Comparison of ENCODE assay signal across 8 mouse cellular contexts in genomic region chr7:100555431-100555951, GRCm38 (mm10). TPM values are rescaled to one million over a fixed set of nuclear protein-coding genes. Genes with fewer than 3 reads are reported as not detected.
DNase-seq lines count a peak whose midpoint lies in the region; ATAC-seq and TF ChIP-seq lines count a peak whose summit lies in the region.

No protein-coding gene starts in this region.

- DNase-seq in lung, embryonic 14.5 days: peak; percentile 32
- no peak for DNase-seq in lung, postnatal 14 days
- DNase-seq in forelimb bud, embryonic 11.5 days (ENCODE audit: low read depth, low spot score): peak; percentile 35
- peak; percentile 81 for DNase-seq in hindbrain, postnatal 0 days (ENCODE audit: low spot score)
- peak; percentile 9 for DNase-seq in liver
- DNase-seq in right cerebral cortex, adult 2 months (ENCODE audit: low spot score in 2 of 2): peak; percentile 60 to 70
- no peak for DNase-seq in ovary, postnatal 10 days (ENCODE audit: low spot score)
- no peak for DNase-seq in ovary, postnatal 14 days (ENCODE audit: low spot score)

- TF ChIP-seq CTCF in lung, embryonic 14.5 days (IDR thresholded peaks at IDR 0.05; ENCODE audit: low read depth): no peak
- no peak for TF ChIP-seq CTCF in hindbrain, postnatal 0 days (IDR thresholded peaks at IDR 0.05; ENCODE audit: low read depth)

- 33% methylated on average over 13 of the region's 13 CpGs for WGBS in lung, embryonic 14.5 days
- 9% methylated on average over 13 of the region's 13 CpGs for WGBS in hindbrain, postnatal 0 days

- H3K4me2 ChIP-seq in lung, embryonic 14.5 days: peak overlapping the region; percentile 27; the same call in 1 of the 2 replicates
- H3K4me2 ChIP-seq in hindbrain, postnatal 0 days (ENCODE audit: low read depth, low read length): 0 out of 2 replicates have a peak overlapping the region, but pooled peaks have one; percentile 10

- no peak overlapping the region; the same call in 1 of the 2 replicates for H3K9ac ChIP-seq in lung, embryonic 14.5 days
- H3K9ac ChIP-seq in hindbrain, postnatal 0 days (replicated peaks; ENCODE audit: low read length): 0 out of 2 replicates have a peak overlapping the region, but pooled peaks have one; percentile 28

- 0 out of 2 replicates have a peak, but pooled peaks have one; percentile 31 for ATAC-seq in lung, embryonic 14.5 days (ENCODE audit: insufficient read depth)
- ATAC-seq in hindbrain, postnatal 0 days: peak; percentile 94

- no peaks in the 10 kb centered on the region for H3K27me3 ChIP-seq in lung, embryonic 14.5 days (ENCODE audit: insufficient read depth, low read length)
- H3K27me3 ChIP-seq in hindbrain, postnatal 0 days (ENCODE audit: insufficient read depth, low read length): no peaks in the 10 kb centered on the region

- no peaks in the 10 kb centered on the region for H3K4me1 ChIP-seq in lung, embryonic 14.5 days (ENCODE audit: insufficient read depth)
- peaks cover 8% of the 10 kb centered on the region; the same call in 1 of the 2 replicates for H3K4me1 ChIP-seq in hindbrain, postnatal 0 days (ENCODE audit: insufficient read depth, low read length)

- no peaks in the 10 kb centered on the region for H3K9me3 ChIP-seq in lung, embryonic 14.5 days (ENCODE audit: low read depth, low read length)
- no peaks in the 10 kb centered on the region for H3K9me3 ChIP-seq in hindbrain, postnatal 0 days (ENCODE audit: low read length)

- H3K27ac ChIP-seq in lung, embryonic 14.5 days (ENCODE audit: low read depth): peak overlapping the region; percentile 73; the same call in 1 of the 2 replicates
- peak overlapping the region; percentile 95 for H3K27ac ChIP-seq in hindbrain, postnatal 0 days

- H3K4me3 ChIP-seq in lung, embryonic 14.5 days (ENCODE audit: low read depth, low read length): no peak overlapping the region
- H3K4me3 ChIP-seq in hindbrain, postnatal 0 days (ENCODE audit: low read length): no peak overlapping the region

- peaks cover 6% of the 10 kb centered on the region; the same call in 1 of the 2 replicates for H3K36me3 ChIP-seq in lung, embryonic 14.5 days (ENCODE audit: insufficient read depth)
- H3K36me3 ChIP-seq in hindbrain, postnatal 0 days (ENCODE audit: insufficient read depth, low read length): no peaks in the 10 kb centered on the region; the same call in 1 of the 2 replicates

RNA-seq across cellular contexts. Expression of gene Coa4, which starts 18.6 kb away (rescaled TPM):
- polyA plus RNA-seq in lung, embryonic 14.5 days (2014; fragmentation: Nextera tagmentation; extraction: Ambion mirVana): 15.4 and 18.2 TPM in 2 replicates
- total RNA-seq in hindbrain, postnatal 0 days (2014; rRNA removed): 2.8 and 7.6 TPM in 2 replicates
- polyA plus RNA-seq in hindbrain, postnatal 0 days (2015; fragmentation: Nextera tagmentation; extraction: Ambion mirVana): 4.9 and 6.2 TPM in 2 replicates

RNA-seq across cellular contexts. Expression of gene Dnajb13, which starts 40.7 kb away (rescaled TPM):
- polyA plus RNA-seq in lung, embryonic 14.5 days (2014; fragmentation: Nextera tagmentation; extraction: Ambion mirVana): 0.18 and 0.57 TPM in 2 replicates
- total RNA-seq in hindbrain, postnatal 0 days (2014; rRNA removed): 3.9 and 7.1 TPM in 2 replicates
- polyA plus RNA-seq in hindbrain, postnatal 0 days (2015; fragmentation: Nextera tagmentation; extraction: Ambion mirVana): 6.4 and 7.2 TPM in 2 replicates

RNA-seq across cellular contexts. Expression of gene Rab6a, which starts 51.7 kb away (rescaled TPM):
- 102 and 105 TPM in 2 replicates for polyA plus RNA-seq in lung, embryonic 14.5 days (2014; fragmentation: Nextera tagmentation; extraction: Ambion mirVana)
- 241 and 270 TPM in 2 replicates for total RNA-seq in hindbrain, postnatal 0 days (2014; rRNA removed)
- 323 and 336 TPM in 2 replicates for polyA plus RNA-seq in hindbrain, postnatal 0 days (2015; fragmentation: Nextera tagmentation; extraction: Ambion mirVana)

RNA-seq across cellular contexts. Expression of gene Mrpl48, which starts 52.6 kb away (rescaled TPM):
- polyA plus RNA-seq in lung, embryonic 14.5 days (2014; fragmentation: Nextera tagmentation; extraction: Ambion mirVana): 77.2 and 80.8 TPM in 2 replicates
- total RNA-seq in hindbrain, postnatal 0 days (2014; rRNA removed): 26.8 and 29.8 TPM in 2 replicates
- 97.5 and 100 TPM in 2 replicates for polyA plus RNA-seq in hindbrain, postnatal 0 days (2015; fragmentation: Nextera tagmentation; extraction: Ambion mirVana)

Comparison
In these comparisons a context has a peak if more than half of its experiments do, and no peak if none do; other contexts are left out.
1. DNase-seq: peak in lung, embryonic 14.5 days (single experiment), forelimb bud, embryonic 11.5 days (single experiment), hindbrain, postnatal 0 days (single experiment), liver (single experiment) and right cerebral cortex, adult 2 months (2 of 2); none in lung, postnatal 14 days (single experiment), ovary, postnatal 10 days (single experiment) and ovary, postnatal 14 days (single experiment).